Mouse (Mus musculus): ENCODE data around the gene Prr13.

Gene Prr13

GRCm38 (mm10) chr15:102459847-102460246, 1.0 kb downstream of the Prr13 start:
- no peak for ATAC-seq (ENCODE audit: insufficient number of reproducible peaks, low FRiP score, low TSS enrichment)

GRCm38 (mm10) chr15:102460409-102460808, 1.6 kb downstream of the Prr13 start:
- no peak for ATAC-seq (ENCODE audit: insufficient number of reproducible peaks, low FRiP score, low TSS enrichment)

- no peak for ATAC-seq (ENCODE audit: insufficient number of reproducible peaks, low FRiP score, low TSS enrichment)
Observed at GRCm38 (mm10) chr15:102460971-102461370, 2.1 kb downstream of the Prr13 start.

DNA sequence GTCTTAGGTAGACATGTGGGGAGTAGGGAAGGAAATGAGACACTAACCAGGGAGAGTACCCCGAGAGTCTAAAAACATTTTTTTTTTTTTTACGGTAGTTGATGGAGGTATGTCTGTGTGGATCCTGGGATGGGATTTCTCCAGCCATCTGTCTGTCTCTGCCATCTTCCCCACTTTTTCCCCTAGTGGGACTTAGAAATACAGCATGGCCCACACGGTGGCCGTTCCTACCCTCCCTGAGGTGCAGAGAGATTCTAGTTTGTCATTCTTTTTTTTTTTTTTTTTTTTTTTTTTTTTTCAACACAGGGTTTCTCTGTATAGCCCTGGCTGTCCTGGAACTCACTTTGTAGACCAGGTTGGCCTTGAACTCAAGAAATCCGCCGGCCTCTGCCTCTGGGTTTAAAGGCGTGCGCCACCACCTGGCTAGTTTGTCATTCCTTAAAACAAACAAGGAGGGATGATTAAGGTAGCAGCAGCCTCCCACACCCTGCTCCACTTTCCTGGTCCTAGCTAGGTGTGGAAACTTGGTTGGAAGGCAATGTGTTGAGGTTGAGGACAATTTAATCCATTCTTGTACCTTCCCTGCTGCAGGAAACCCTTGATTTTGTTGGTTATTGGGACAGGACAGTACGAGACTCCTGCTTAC, 2.7 kb downstream of the Prr13 start:
- no peak for ATAC-seq (ENCODE audit: insufficient number of reproducible peaks, low FRiP score, low TSS enrichment)

GRCm38 (mm10) chr15:102463666-102464065, 4.8 kb downstream of the Prr13 start:
- ATAC-seq (ENCODE audit: insufficient number of reproducible peaks, low FRiP score, low TSS enrichment) = no peak

GRCm38 (mm10) chr15:102468675-102469370, 10.0 kb downstream of the Prr13 start:
- ATAC-seq (ENCODE audit: insufficient number of reproducible peaks, low FRiP score, low TSS enrichment) = no peak

DNA sequence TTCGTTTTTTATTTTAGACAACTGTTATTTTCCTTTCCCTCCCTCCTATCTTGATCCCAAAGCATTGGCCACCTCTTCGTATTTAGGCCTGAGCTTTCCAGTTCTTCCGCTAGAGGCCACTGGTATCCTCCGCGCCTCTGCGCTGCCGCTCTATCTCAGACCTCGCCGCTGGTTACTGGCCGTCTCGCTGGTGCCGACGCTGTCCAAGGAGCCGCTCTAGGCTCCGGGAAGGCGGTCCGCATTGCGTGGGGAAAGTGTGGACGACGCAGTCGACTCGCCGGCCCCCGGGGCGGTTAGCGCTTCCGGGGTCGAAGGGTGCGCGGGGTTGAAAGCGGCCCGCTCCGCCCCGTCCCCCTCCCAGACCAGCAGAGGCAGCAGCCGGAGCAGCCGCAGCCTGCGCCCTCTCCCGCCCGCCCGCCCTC, 11.4 kb downstream of the Prr13 start, which contains the start of gene Pcbp2:
TSS of gene Pcbp2 (plus strand) at position 357 of the 422 bp plus-strand sequence.
- peak; percentile 99 for ATAC-seq (ENCODE audit: insufficient number of reproducible peaks, low FRiP score, low TSS enrichment)

DNA sequence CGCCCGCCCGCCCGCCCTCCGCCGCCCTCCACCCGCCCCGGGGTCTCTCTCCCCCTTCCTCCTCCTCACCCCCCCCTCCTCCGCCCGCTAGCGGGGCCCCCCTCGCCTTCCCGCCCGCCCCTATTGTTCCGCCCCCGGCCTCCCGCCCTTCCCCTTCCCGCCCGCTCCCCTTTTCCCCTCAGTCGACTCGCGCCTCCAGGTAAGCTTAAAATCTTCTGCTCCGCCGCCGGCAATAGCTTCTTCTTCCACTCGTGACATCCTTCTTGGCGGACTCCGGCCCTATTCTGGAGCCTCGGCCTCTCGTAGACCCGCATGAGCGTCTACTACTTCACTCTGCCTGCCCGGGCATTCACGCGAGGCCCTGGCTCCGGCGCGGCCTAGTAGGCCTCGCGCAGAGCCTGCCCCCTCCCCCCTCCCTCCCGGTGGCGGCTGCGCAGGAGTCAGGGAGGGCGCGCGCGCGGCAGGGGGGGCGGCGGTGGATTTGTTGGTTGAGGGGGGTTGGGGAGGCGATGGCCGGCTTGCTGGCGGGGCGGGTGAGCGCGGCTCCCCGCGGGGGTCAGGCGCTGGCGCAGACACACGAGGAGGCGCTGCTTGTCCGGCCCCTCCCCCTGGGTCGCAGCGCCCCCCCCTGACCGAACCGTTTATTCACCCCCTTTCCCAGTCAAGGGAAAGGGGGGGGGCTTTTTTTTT, 11.9 kb downstream of the Prr13 start:
- ATAC-seq (ENCODE audit: insufficient number of reproducible peaks, low FRiP score, low TSS enrichment) = peak; percentile 27; the same call in 1 of the 2 replicates

- ATAC-seq (ENCODE audit: insufficient number of reproducible peaks, low FRiP score, low TSS enrichment) = 0 out of 2 replicates have a peak, but pooled peaks have one; percentile 2
Observed at GRCm38 (mm10) chr15:102471295-102471645, 12.4 kb downstream of the Prr13 start.

GRCm38 (mm10) chr15:102471727-102472126, 12.9 kb downstream of the Prr13 start:
- no peak for ATAC-seq (ENCODE audit: insufficient number of reproducible peaks, low FRiP score, low TSS enrichment)

GRCm38 (mm10) chr15:102473246-102473645, 14.4 kb downstream of the Prr13 start:
- ATAC-seq (ENCODE audit: insufficient number of reproducible peaks, low FRiP score, low TSS enrichment) = no peak

DNA sequence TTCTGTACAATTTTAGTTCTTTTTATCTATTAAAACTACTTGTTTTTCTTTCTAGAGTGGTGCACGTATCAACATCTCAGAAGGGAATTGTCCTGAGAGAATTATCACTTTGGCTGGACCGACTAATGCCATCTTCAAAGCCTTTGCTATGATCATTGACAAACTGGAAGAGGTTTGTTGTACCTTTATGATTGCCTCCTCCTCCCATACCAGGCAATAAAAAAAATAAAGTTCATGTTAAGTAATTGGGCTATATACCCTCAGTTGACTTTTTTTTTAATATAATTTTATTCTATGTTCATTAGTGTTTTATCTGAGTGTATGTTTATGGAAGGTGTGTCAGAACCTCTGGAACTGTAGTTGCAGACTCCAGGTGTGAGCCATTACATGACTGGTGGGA, 15.7 kb downstream of the Prr13 start:
- ATAC-seq (ENCODE audit: insufficient number of reproducible peaks, low FRiP score, low TSS enrichment) = no peak

GRCm38 (mm10) chr15:102483136-102483535, 24.3 kb downstream of the Prr13 start:
- ATAC-seq (ENCODE audit: insufficient number of reproducible peaks, low FRiP score, low TSS enrichment) = no peak

- no peak for ATAC-seq (ENCODE audit: insufficient number of reproducible peaks, low FRiP score, low TSS enrichment)
Observed at GRCm38 (mm10) chr15:102485853-102486252, 27.0 kb downstream of the Prr13 start.

- no peak for ATAC-seq (ENCODE audit: insufficient number of reproducible peaks, low FRiP score, low TSS enrichment)
Observed at GRCm38 (mm10) chr15:102487664-102488063, 28.8 kb downstream of the Prr13 start.

GRCm38 (mm10) chr15:102498322-102498721, 39.5 kb downstream of the Prr13 start:
- no peak for ATAC-seq (ENCODE audit: insufficient number of reproducible peaks, low FRiP score, low TSS enrichment)

- no peak for ATAC-seq (ENCODE audit: insufficient number of reproducible peaks, low FRiP score, low TSS enrichment)
Observed at GRCm38 (mm10) chr15:102499370-102499769, 40.5 kb downstream of the Prr13 start.

- ATAC-seq (ENCODE audit: insufficient number of reproducible peaks, low FRiP score, low TSS enrichment) = no peak
Observed at GRCm38 (mm10) chr15:102499851-102500250, 41.0 kb downstream of the Prr13 start.

DNA sequence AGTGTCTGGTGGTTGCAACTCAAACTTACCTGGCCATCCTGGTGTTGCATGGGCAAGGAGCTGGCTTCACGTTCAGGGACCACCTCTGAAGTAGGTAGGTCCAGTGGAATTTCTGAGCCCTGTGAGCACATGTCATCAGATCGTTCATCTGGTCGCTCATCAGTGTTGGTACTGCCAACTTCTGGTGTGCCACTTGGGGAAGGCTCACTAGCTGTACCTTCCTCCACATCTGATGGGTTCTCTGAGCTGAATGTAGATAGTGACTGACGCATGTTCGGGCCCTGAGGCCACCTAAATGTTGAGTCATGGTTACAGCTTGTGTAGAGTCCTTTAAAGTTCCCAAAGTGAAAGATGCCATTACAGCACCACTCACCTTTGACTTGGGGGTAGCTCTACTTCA, 41.7 kb downstream of the Prr13 start:
- ATAC-seq (ENCODE audit: insufficient number of reproducible peaks, low FRiP score, low TSS enrichment) = no peak

DNA sequence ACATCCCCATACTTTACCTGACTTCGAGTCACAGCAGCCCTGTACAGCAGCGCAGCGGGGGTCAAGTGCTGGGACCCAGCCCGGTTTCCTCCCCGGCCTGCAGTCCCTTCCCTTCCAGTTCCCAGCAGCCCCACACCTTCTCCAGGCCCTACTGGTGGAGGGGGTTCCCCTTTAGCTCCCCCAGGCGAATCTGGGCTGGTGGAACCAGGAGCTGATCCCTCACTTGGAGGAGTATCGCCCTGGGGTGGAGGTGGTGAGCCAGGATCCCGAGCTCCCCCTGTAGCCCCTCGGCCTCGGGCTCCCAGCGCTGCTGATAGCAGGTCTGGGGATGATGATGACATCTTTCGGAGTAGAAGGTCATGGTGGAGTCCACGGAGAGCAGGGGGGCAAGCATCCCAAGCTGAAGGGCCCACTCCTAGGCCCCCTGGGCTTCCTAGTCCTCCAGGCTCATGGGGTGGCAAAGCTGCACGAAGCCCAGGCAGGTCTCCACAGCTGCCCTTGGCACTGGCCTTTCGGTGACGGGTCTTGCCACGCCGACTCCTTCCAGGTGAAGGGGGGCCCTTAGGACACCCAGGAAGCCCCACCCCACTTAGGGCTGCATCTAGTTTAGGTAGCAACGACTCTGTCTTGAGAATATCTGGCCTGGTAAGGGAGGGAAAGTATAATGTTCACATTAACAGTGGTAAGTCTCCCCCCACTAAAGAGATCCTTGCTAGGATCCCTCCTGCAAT, 42.4 kb downstream of the Prr13 start:
- ATAC-seq (ENCODE audit: insufficient number of reproducible peaks, low FRiP score, low TSS enrichment) = no peak

Data from cerebellum, adult (tissue).